Mouse (Mus musculus) CH12.LX (cell line): ENCODE results near the gene Myo9b. TPM values are rescaled to one million over a fixed set of nuclear protein-coding genes. Genes with fewer than 3 reads are reported as not detected.
A peak's percentile ranks its signal among the peaks of the same experiment; 100 is the strongest.

Experiments used
- DNase-seq: peaks from one replicate; pipeline ENCODE4 v3.0.0-alpha.2; 2013; ENCODE audit errors: extremely low read depth
- H3K27ac ChIP-seq: 2 replicates; pipeline ENCODE4 v1.5.1; 2012; ENCODE audit warnings: low read depth, mild to moderate bottlenecking, control low read depth, moderate library complexity; ENCODE audit not compliant: insufficient read depth
- H3K27me3 ChIP-seq: replicated peaks from 2 replicates; pipeline ENCODE3; 2012; ENCODE audit warnings: inconsistent platforms
- H3K36me3 ChIP-seq, 2 experiments: replicated peaks in 1 of 2; 2 replicates each; pipeline versions ENCODE3 to v1.6.1; 2012; ENCODE audit warnings: inconsistent platforms in 1 of 2, low read length in 1 of 2, mild to moderate bottlenecking in 1 of 2, mixed read lengths in 1 of 2, moderate library complexity in 1 of 2; ENCODE audit not compliant: control insufficient read depth in 1 of 2, insufficient read depth in 1 of 2
- H3K4me1 ChIP-seq, 2 experiments: 2 replicates each; pipeline ENCODE4 v1.6.1; 2012; ENCODE audit warnings: inconsistent platforms in 1 of 2, moderate library complexity in 1 of 2; ENCODE audit not compliant: insufficient read depth in 2 of 2, control insufficient read depth in 1 of 2
- H3K4me2 ChIP-seq: 2 replicates; pipeline ENCODE4 v1.6.1; 2012; ENCODE audit warnings: low read depth, mild to moderate bottlenecking, control low read depth; ENCODE audit not compliant: poor library complexity, insufficient read depth, severe bottlenecking
- H3K4me3 ChIP-seq, 3 experiments: fragments of 150-350 bp in 1 of 3; sonication (generic) in 1 of 3; replicated peaks in 1 of 3; 2 replicates each; pipeline versions ENCODE3 to v1.5.1; 2011 to 2012; ENCODE audit warnings: low read depth in 2 of 3, low read length in 2 of 3, mild to moderate bottlenecking in 2 of 3, moderate library complexity in 2 of 3, control low read depth in 1 of 3, improper control_type of control experiment in 1 of 3, inconsistent platforms in 1 of 3, mixed read lengths in 1 of 3; ENCODE audit not compliant: poor library complexity in 1 of 3
- H3K79me2 ChIP-seq: replicated peaks from 2 replicates; pipeline ENCODE4 v1.6.1; 2012; ENCODE audit warnings: mild to moderate bottlenecking, moderate library complexity; ENCODE audit not compliant: control insufficient read depth, poor library complexity, insufficient read depth, severe bottlenecking; ENCODE audit errors: extremely low read depth
- H3K9ac ChIP-seq: 2 replicates; pipeline ENCODE4 v1.6.1; 2012; ENCODE audit warnings: low read depth, mild to moderate bottlenecking, control low read depth, moderate library complexity; ENCODE audit not compliant: insufficient read depth
- H3K9me3 ChIP-seq: replicated peaks from 2 replicates; pipeline ENCODE3; 2012; ENCODE audit warnings: low read length, inconsistent platforms, mixed read lengths
- BHLHE40 ChIP-seq: IDR thresholded peaks from 2 replicates; pipeline ENCODE4 v1.6.1; 2011; ENCODE audit warnings: mild to moderate bottlenecking, low read depth, low read length, improper control_type of control experiment
- CHD2 ChIP-seq: IDR thresholded peaks from 2 replicates; pipeline ENCODE4 v1.6.1; 2011; ENCODE audit warnings: low read length, improper control_type of control experiment
- CTCF ChIP-seq, 2 experiments: IDR thresholded peaks in 1 of 2; conservative IDR thresholded peaks in 1 of 2; 2 replicates each; pipeline ENCODE4 v1.5.1; 2011 to 2012; ENCODE audit warnings: low read depth in 2 of 2, low read length in 2 of 2, improper control_type of control experiment in 1 of 2, inconsistent platforms in 1 of 2, mild to moderate bottlenecking in 1 of 2, moderate library complexity in 1 of 2
- ELF1 ChIP-seq: IDR thresholded peaks from 2 replicates; pipeline ENCODE4 v1.6.1; 2014; ENCODE audit warnings: low read depth, mild to moderate bottlenecking, inconsistent platforms, low read length, improper control_type of control experiment
- EP300 ChIP-seq: IDR thresholded peaks from 2 replicates; pipeline ENCODE4 v1.6.1; 2011; ENCODE audit warnings: low read length, improper control_type of control experiment
- ETS1 ChIP-seq: conservative IDR thresholded peaks from 2 replicates; pipeline ENCODE4 v1.6.1; 2012; ENCODE audit warnings: low read depth, mild to moderate bottlenecking, inconsistent platforms, low read length, improper control_type of control experiment, moderate library complexity
- HCFC1 ChIP-seq: IDR thresholded peaks from 2 replicates; pipeline ENCODE4 v1.6.1; 2012; ENCODE audit warnings: low read depth, mild to moderate bottlenecking, inconsistent platforms, low read length, improper control_type of control experiment
- JUN ChIP-seq: IDR thresholded peaks from 2 replicates; pipeline ENCODE4 v1.6.1; 2011; ENCODE audit warnings: low read depth, mild to moderate bottlenecking, low read length, improper control_type of control experiment, moderate library complexity; ENCODE audit not compliant: insufficient read depth
- JUND ChIP-seq: conservative IDR thresholded peaks from 2 replicates; pipeline ENCODE4 v1.6.1; 2011; ENCODE audit warnings: low read depth, low read length, improper control_type of control experiment
- KAT2A ChIP-seq: IDR thresholded peaks from 2 replicates; pipeline ENCODE4 v1.6.1; 2012; ENCODE audit warnings: low read length, improper control_type of control experiment, inconsistent platforms; ENCODE audit not compliant: insufficient replicate concordance
- MEF2A ChIP-seq: IDR thresholded peaks from 2 replicates; pipeline ENCODE4 v1.6.1; 2014; ENCODE audit warnings: low read depth, mild to moderate bottlenecking, inconsistent platforms, low read length, improper control_type of control experiment, borderline replicate concordance
- NELFE ChIP-seq: IDR thresholded peaks from 2 replicates; pipeline ENCODE4 v1.6.1; 2011; ENCODE audit warnings: low read depth, low read length, improper control_type of control experiment
- NRF1 ChIP-seq: IDR thresholded peaks from 2 replicates; pipeline ENCODE4 v1.6.1; 2014; ENCODE audit warnings: low read depth, mild to moderate bottlenecking, inconsistent platforms, low read length, improper control_type of control experiment, moderate library complexity
- PAX5 ChIP-seq: IDR thresholded peaks from 2 replicates; pipeline ENCODE4 v1.6.1; 2012; ENCODE audit warnings: low read length, inconsistent platforms, mixed read lengths
- POLR2A ChIP-seq: IDR thresholded peaks from 2 replicates; pipeline ENCODE4 v1.6.1; 2011; ENCODE audit warnings: low read depth, mild to moderate bottlenecking, improper control_type of control experiment, low read length
- RAD21 ChIP-seq: IDR thresholded peaks from 2 replicates; pipeline ENCODE4 v1.6.1; 2011; ENCODE audit warnings: low read depth, mild to moderate bottlenecking, low read length, improper control_type of control experiment, moderate library complexity
- RCOR1 ChIP-seq: conservative IDR thresholded peaks from 2 replicates; pipeline ENCODE4 v1.6.1; 2012; ENCODE audit warnings: low read depth, mild to moderate bottlenecking, inconsistent platforms, low read length, improper control_type of control experiment
- TBP ChIP-seq: conservative IDR thresholded peaks from 2 replicates; pipeline ENCODE4 v1.6.1; 2011; ENCODE audit warnings: low read depth, low read length, improper control_type of control experiment
- TCF12 ChIP-seq: IDR thresholded peaks from 2 replicates; pipeline ENCODE4 v1.6.1; 2014; ENCODE audit warnings: low read depth, mild to moderate bottlenecking, inconsistent platforms, low read length, improper control_type of control experiment
- USF1 ChIP-seq: IDR thresholded peaks from 2 replicates; pipeline ENCODE4 v1.6.1; 2014; ENCODE audit warnings: low read depth, mild to moderate bottlenecking, inconsistent platforms, low read length, improper control_type of control experiment
- USF2 ChIP-seq: conservative IDR thresholded peaks from 2 replicates; pipeline ENCODE4 v1.6.1; 2011; ENCODE audit warnings: low read depth, low read length, improper control_type of control experiment
- ZKSCAN1 ChIP-seq: IDR thresholded peaks from 2 replicates; pipeline ENCODE4 v1.6.1; 2012; ENCODE audit warnings: low read depth, inconsistent platforms, low read length, improper control_type of control experiment, borderline replicate concordance
- ZMIZ1 ChIP-seq: IDR thresholded peaks from 2 replicates; pipeline ENCODE4 v1.6.1; 2012; ENCODE audit warnings: low read depth, mild to moderate bottlenecking, inconsistent platforms, low read length, improper control_type of control experiment
- ZNF384 ChIP-seq: IDR thresholded peaks from 2 replicates; pipeline ENCODE4 v1.6.1; 2012; ENCODE audit warnings: low read depth, low read length, improper control_type of control experiment, inconsistent platforms
- dilution Hi-C: fragments of 300-500 bp; cut with MboI; formaldehyde crosslinking; loops from 2 replicates; pipeline ENCODE4 v1.14.3; 2020; ENCODE audit warnings: low sequenced_read_pairs; ENCODE audit not compliant: extremely low pct_unique_long_range_greater_than_20kb, extremely low pct_ligation_motif_present
- in situ Hi-C: fragments of 300-500 bp; cut with MboI; formaldehyde crosslinking; loops from 3 replicates; pipeline ENCODE4 v1.14.3; 2019; ENCODE audit warnings: low sequenced_read_pairs, low pct_ligation_motif_present, low pct_unique_long_range_greater_than_20kb, mixed read lengths
- polyA plus RNA-seq: library from polyadenylated mRNA; unstranded; fragments of >175 nt; gene quantifications from 2 replicates; pipeline ENCODE4 v1.2.1, GENCODE M21; 2012; ENCODE audit warnings: low read depth; ENCODE audit not compliant: insufficient read length
- total RNA-seq, 2 experiments: library from RNA; depleted of rRNA; stranded (reverse); fragments of 300-350 nt in 1 of 2; fragments of >200 nt in 1 of 2; gene quantifications; 2 replicates each; pipeline ENCODE4 v1.2.3; 2012 to 2014

Gene Myo9b
- total and polyA plus RNA-seq, 3 experiments, result 14.2 to 36.2 (median 29.0) TPM

- H3K4me3 ChIP-seq, result peak overlapping the region; percentile 18 to 30 (median 22)
- TF ChIP-seq EP300 (0 out of 2 replicates have a peak, but pooled peaks have one; percentile 16), BHLHE40 (peak; percentile 75), TBP (peak; percentile 81; the same call in 1 of the 2 replicates), JUND (0 out of 2 replicates have a peak, but pooled peaks have one; percentile 18), ETS1 (0 out of 2 replicates have a peak, but pooled peaks have one; percentile 7), POLR2A (peak; percentile 65), TCF12 (peak; percentile 50; the same call in 1 of the 2 replicates), CTCF (conservative IDR thresholded peaks at IDR 0.05 in 1 of 2, IDR thresholded peaks at IDR 0.05 in 1 of 2; ENCODE audit: low read depth in 2 of 2, low read length in 2 of 2) (no peak), JUN (peak; percentile 30; the same call in 1 of the 2 replicates), KAT2A (0 out of 2 replicates have a peak, but pooled peaks have one; percentile 17), CHD2 (no peak), HCFC1 (peak; percentile 59), USF1 (no peak), ELF1 (peak; percentile 94), NELFE (peak; percentile 56; the same call in 1 of the 2 replicates)
- in situ Hi-C loops, result no loop called here
- H3K4me2 ChIP-seq, result peak overlapping the region; percentile 85
- H3K79me2 ChIP-seq, result no peaks in the 10 kb centered on the region
- H3K27ac ChIP-seq, result peak overlapping the region; percentile 28; the same call in 1 of the 2 replicates
- H3K9ac ChIP-seq, result peak overlapping the region; percentile 83
- dilution Hi-C loops, result no loop called here
- H3K27me3 ChIP-seq, result no peaks in the 10 kb centered on the region
- H3K9me3 ChIP-seq, result no peaks in the 10 kb centered on the region
- H3K4me1 ChIP-seq, result peaks cover 22 to 77% of the 10 kb centered on the region in 2 experiments
- DNase-seq, result peak; percentile 79
- peaks cover 9 to 40% of the 10 kb centered on the region in 2 experiments for H3K36me3 ChIP-seq
Measured at GRCm38 (mm10) chr8:71310446-71310845, 37.9 kb downstream of the Myo9b start.

GRCm38 (mm10) chr8:71312700-71313099, 40.2 kb downstream of the Myo9b start:
- no peaks in the 10 kb centered on the region for H3K9me3 ChIP-seq
- peaks cover 20 to 75% of the 10 kb centered on the region in 2 experiments for H3K4me1 ChIP-seq
- no peaks in the 10 kb centered on the region for H3K79me2 ChIP-seq
- H3K9ac ChIP-seq, result no peak overlapping the region
- H3K4me3 ChIP-seq, result no peak overlapping the region
- TF ChIP-seq USF2, result no peak
- no peak for TF ChIP-seq RAD21
- no peak for TF ChIP-seq KAT2A
- no peak for TF ChIP-seq RCOR1
- TF ChIP-seq ZKSCAN1, result no peak
- no peak for TF ChIP-seq MEF2A
- no peak for TF ChIP-seq ZNF384
- TF ChIP-seq NRF1, result no peak
- no peak for TF ChIP-seq PAX5
- TF ChIP-seq TCF12, result no peak
- TF ChIP-seq ETS1, result no peak
- TF ChIP-seq ZMIZ1, result no peak
- no peak for TF ChIP-seq CTCF (conservative IDR thresholded peaks at IDR 0.05 in 1 of 2, IDR thresholded peaks at IDR 0.05 in 1 of 2; ENCODE audit: low read depth in 2 of 2, low read length in 2 of 2)
- TF ChIP-seq, all 38 proteins: peak for 0
- H3K4me2 ChIP-seq, result no peak overlapping the region
- DNase-seq, result no peak
- H3K27ac ChIP-seq, result no peak overlapping the region
- in situ Hi-C loops (no loop called here), dilution Hi-C loops (no loop called here)
- H3K27me3 ChIP-seq, result no peaks in the 10 kb centered on the region
- H3K36me3 ChIP-seq, result peaks cover 12 to 49% of the 10 kb centered on the region in 2 experiments
